Mouse (Mus musculus): ENCODE data around the gene Gm21887. TPM values are rescaled to one million over a fixed set of nuclear protein-coding genes. Genes with fewer than 3 reads are reported as not detected.
A peak's percentile ranks its signal among the peaks of the same experiment; 100 is the strongest.
"Not testable (repeated sequence)": the region's sequence is repeated elsewhere in the genome, so short reads cannot be mapped to it uniquely, and the experiment has no call there.

Gene Gm21887
- polyA plus RNA-seq, 1 experiment from 2014 or later, result 130 TPM

- H3K4me3 ChIP-seq (replicated peaks; ENCODE audit: low read length); H3K27me3 ChIP-seq (ENCODE audit: control insufficient read depth, insufficient read depth, low read length); H3K9ac ChIP-seq; H3K27ac ChIP-seq; H3K36me3 ChIP-seq (replicated peaks; ENCODE audit: control insufficient read depth, insufficient read depth); DNase-seq (ENCODE audit: low spot score); ATAC-seq (ENCODE audit: low FRiP score); H3K4me2 ChIP-seq (replicated peaks); H3K4me1 ChIP-seq (replicated peaks; ENCODE audit: control insufficient read depth, insufficient read depth, low read length): not testable (repeated sequence)
- H3K9me3 ChIP-seq (ENCODE audit: control insufficient read depth, low read length), result peaks cover 56% of the 10 kb centered on the region
- WGBS, result 64% methylated on average over 17 of the region's 17 CpGs
These were observed 13.4 kb upstream of the Gm21887 start for GRCm38 (mm10) chrX:169995909-169996521.

- peak; percentile 35 for ATAC-seq (ENCODE audit: low FRiP score)
- Histone ChIP-seq H3K9me3 (ENCODE audit: control insufficient read depth, low read length) (peaks cover 56% of the 10 kb centered on the region), H3K4me2 (replicated peaks) (peak overlapping the region; percentile 70), H3K9ac (peak overlapping the region; percentile 55), H3K4me3 (replicated peaks; ENCODE audit: low read length) (peak overlapping the region; percentile 36), H3K27ac (peak overlapping the region; percentile 80)
- 66% methylated on average over 46 of the region's 46 CpGs for WGBS
- DNase-seq (ENCODE audit: low spot score); H3K27me3 ChIP-seq (ENCODE audit: control insufficient read depth, insufficient read depth, low read length); H3K36me3 ChIP-seq (replicated peaks; ENCODE audit: control insufficient read depth, insufficient read depth); H3K4me1 ChIP-seq (replicated peaks; ENCODE audit: control insufficient read depth, insufficient read depth, low read length): not testable (repeated sequence)
These were observed 12.5 kb upstream of the Gm21887 start for GRCm38 (mm10) chrX:169996926-169997325.

GRCm38 (mm10) chrX:169997456-169997853 is 12.0 kb upstream of the Gm21887 start:
- not testable (repeated sequence) for H3K4me1 ChIP-seq (replicated peaks; ENCODE audit: control insufficient read depth, insufficient read depth, low read length); DNase-seq (ENCODE audit: low spot score); H3K36me3 ChIP-seq (replicated peaks; ENCODE audit: control insufficient read depth, insufficient read depth); ATAC-seq (ENCODE audit: low FRiP score); H3K27me3 ChIP-seq (ENCODE audit: control insufficient read depth, insufficient read depth, low read length)
- Histone ChIP-seq H3K9me3 (ENCODE audit: control insufficient read depth, low read length) (peaks cover 51% of the 10 kb centered on the region), H3K4me2 (replicated peaks) (peak overlapping the region; percentile 70), H3K27ac (peak overlapping the region; percentile 80), H3K4me3 (replicated peaks; ENCODE audit: low read length) (peak overlapping the region; percentile 36), H3K9ac (peak overlapping the region; percentile 55)
- 51% methylated on average over 40 of the region's 40 CpGs for WGBS

- H3K36me3 ChIP-seq (replicated peaks; ENCODE audit: control insufficient read depth, insufficient read depth); H3K4me1 ChIP-seq (replicated peaks; ENCODE audit: control insufficient read depth, insufficient read depth, low read length); H3K27me3 ChIP-seq (ENCODE audit: control insufficient read depth, insufficient read depth, low read length): not testable (repeated sequence)
- peak overlapping the region; percentile 55 for H3K9ac ChIP-seq
- H3K4me3 ChIP-seq (replicated peaks; ENCODE audit: low read length), result peak overlapping the region; percentile 36
- peak; percentile 91 for ATAC-seq (ENCODE audit: low FRiP score)
- peak overlapping the region; percentile 70 for H3K4me2 ChIP-seq (replicated peaks)
- H3K9me3 ChIP-seq (ENCODE audit: control insufficient read depth, low read length), result peaks cover 46% of the 10 kb centered on the region
- DNase-seq (ENCODE audit: low spot score), result peak; percentile 61
- peak overlapping the region; percentile 80 for H3K27ac ChIP-seq
- WGBS, result 44% methylated on average over 37 of the region's 37 CpGs
These were observed 11.5 kb upstream of the Gm21887 start for GRCm38 (mm10) chrX:169997854-169998456.

GRCm38 (mm10) chrX:169998559-169999219 is 10.8 kb upstream of the Gm21887 start:
- Histone ChIP-seq H3K9ac (peak overlapping the region; percentile 55), H3K27ac (peak overlapping the region; percentile 80), H3K4me2 (replicated peaks) (peak overlapping the region; percentile 70), H3K4me3 (replicated peaks; ENCODE audit: low read length) (peak overlapping the region; percentile 36), H3K9me3 (ENCODE audit: control insufficient read depth, low read length) (peaks cover 41% of the 10 kb centered on the region)
- not testable (repeated sequence) for H3K4me1 ChIP-seq (replicated peaks; ENCODE audit: control insufficient read depth, insufficient read depth, low read length); H3K27me3 ChIP-seq (ENCODE audit: control insufficient read depth, insufficient read depth, low read length); H3K36me3 ChIP-seq (replicated peaks; ENCODE audit: control insufficient read depth, insufficient read depth); ATAC-seq (ENCODE audit: low FRiP score); DNase-seq (ENCODE audit: low spot score)
- 45% methylated on average over 4 of the region's 4 CpGs for WGBS

GRCm38 (mm10) chrX:169999226-169999883 is 10.1 kb upstream of the Gm21887 start:
- H3K27me3 ChIP-seq (ENCODE audit: control insufficient read depth, insufficient read depth, low read length), result not testable (repeated sequence)
- DNase-seq (ENCODE audit: low spot score), result peak; percentile 23

GRCm38 (mm10) chrX:169999912-170000641 is 9.4 kb upstream of the Gm21887 start:
- 59% methylated on average over 3 of the region's 3 CpGs for WGBS
- not testable (repeated sequence) for H3K9ac ChIP-seq; H3K27ac ChIP-seq; H3K4me3 ChIP-seq (replicated peaks; ENCODE audit: low read length); H3K4me1 ChIP-seq (replicated peaks; ENCODE audit: control insufficient read depth, insufficient read depth, low read length); H3K27me3 ChIP-seq (ENCODE audit: control insufficient read depth, insufficient read depth, low read length); H3K36me3 ChIP-seq (replicated peaks; ENCODE audit: control insufficient read depth, insufficient read depth); DNase-seq (ENCODE audit: low spot score); ATAC-seq (ENCODE audit: low FRiP score); H3K4me2 ChIP-seq (replicated peaks)
- peaks cover 36% of the 10 kb centered on the region for H3K9me3 ChIP-seq (ENCODE audit: control insufficient read depth, low read length)

More at GRCm38 (mm10) chrX:169999226-169999883, 10.1 kb upstream of the Gm21887 start:
- not testable (repeated sequence) for H3K4me1 ChIP-seq (replicated peaks; ENCODE audit: control insufficient read depth, insufficient read depth, low read length); H3K9ac ChIP-seq; H3K4me3 ChIP-seq (replicated peaks; ENCODE audit: low read length); ATAC-seq (ENCODE audit: low FRiP score); H3K4me2 ChIP-seq (replicated peaks); H3K27ac ChIP-seq; H3K36me3 ChIP-seq (replicated peaks; ENCODE audit: control insufficient read depth, insufficient read depth)
- peaks cover 39% of the 10 kb centered on the region for H3K9me3 ChIP-seq (ENCODE audit: control insufficient read depth, low read length)
- 46% methylated on average over 11 of the region's 11 CpGs for WGBS

GRCm38 (mm10) chrX:170000642-170001387 is 8.6 kb upstream of the Gm21887 start:
- ATAC-seq (ENCODE audit: low FRiP score); H3K27ac ChIP-seq; H3K9ac ChIP-seq; DNase-seq (ENCODE audit: low spot score); H3K4me1 ChIP-seq (replicated peaks; ENCODE audit: control insufficient read depth, insufficient read depth, low read length); H3K4me3 ChIP-seq (replicated peaks; ENCODE audit: low read length); H3K27me3 ChIP-seq (ENCODE audit: control insufficient read depth, insufficient read depth, low read length); H3K36me3 ChIP-seq (replicated peaks; ENCODE audit: control insufficient read depth, insufficient read depth); H3K4me2 ChIP-seq (replicated peaks): not testable (repeated sequence)
- WGBS, result 37% methylated on average over 6 of the region's 6 CpGs
- peaks cover 29% of the 10 kb centered on the region for H3K9me3 ChIP-seq (ENCODE audit: control insufficient read depth, low read length)

Data from hindbrain, embryonic 14.5 days (tissue).